Mouse (Mus musculus): ENCODE results near the gene Slc35f6.

DNA sequence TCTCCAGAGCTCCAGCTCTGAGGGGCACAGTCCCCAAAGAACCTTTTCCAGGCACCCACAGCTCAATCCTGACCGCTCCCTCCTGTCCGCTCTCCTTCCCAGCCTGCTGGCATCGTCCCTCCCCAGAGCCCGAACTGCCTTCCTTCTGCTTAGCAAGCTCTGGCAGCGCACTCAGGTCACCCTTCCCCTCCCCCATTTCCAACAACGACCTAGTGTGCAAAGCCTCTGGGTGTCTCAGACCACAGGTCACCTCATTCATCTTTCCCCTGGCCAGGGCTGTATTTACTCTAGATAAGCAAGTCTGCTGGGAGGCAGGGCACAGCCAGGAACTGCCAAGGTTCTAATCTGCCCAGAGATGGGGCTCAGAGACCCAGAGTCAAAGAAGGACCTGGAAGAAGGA lies 32.3 kb upstream of the Slc35f6 start:
- TF ChIP-seq REST (IDR thresholded peaks at IDR 0.05; ENCODE audit: insufficient read depth, insufficient read length) (no peak), POLR2A (IDR thresholded peaks at IDR 0.05; ENCODE audit: insufficient read length, low read depth) (no peak), E2F4 (IDR thresholded peaks at IDR 0.05; ENCODE audit: insufficient read depth) (no peak), POLR2AphosphoS2 (IDR thresholded peaks at IDR 0.05; ENCODE audit: insufficient read length, low read depth) (no peak), MYOG (IDR thresholded peaks at IDR 0.05; ENCODE audit: control insufficient read depth in 1 of 3, insufficient read depth in 1 of 3, insufficient read length in 2 of 3, low read depth in 2 of 3) (no peak), TCF12 (IDR thresholded peaks at IDR 0.05; ENCODE audit: insufficient read depth, poor library complexity, severe bottlenecking) (no peak), CEBPB (IDR thresholded peaks at IDR 0.05; ENCODE audit: insufficient read depth, poor library complexity, severe bottlenecking) (no peak)
